Mouse (Mus musculus) hindbrain, embryonic 10.5 days (tissue): ENCODE results near the gene Snrpa1. TPM values are rescaled to one million over a fixed set of nuclear protein-coding genes. Genes with fewer than 3 reads are reported as not detected.

ENCODE experiments used
- DNase-seq: peaks from one replicate; pipeline ENCODE4 v3.0.0-alpha.2; 2017; ENCODE audit warnings: low spot score
- H3K27ac ChIP-seq: fragments of 300-500 bp; sonication (generic); 2 replicates; pipeline ENCODE4 v1.5.1; 2016; ENCODE audit warnings: mild to moderate bottlenecking, moderate library complexity
- H3K27me3 ChIP-seq: fragments of 300-500 bp; sonication (generic); 2 replicates; pipeline ENCODE4 v1.6.1; 2016; ENCODE audit warnings: mild to moderate bottlenecking; ENCODE audit not compliant: poor library complexity, insufficient read depth, severe bottlenecking
- H3K36me3 ChIP-seq: fragments of 300-500 bp; sonication (generic); 2 replicates; pipeline ENCODE4 v1.6.1; 2016; ENCODE audit warnings: mild to moderate bottlenecking, moderate library complexity
- H3K4me1 ChIP-seq: fragments of 300-500 bp; sonication (generic); replicated peaks from 2 replicates; pipeline ENCODE4 v1.6.1; 2016; ENCODE audit warnings: mild to moderate bottlenecking
- H3K4me3 ChIP-seq: fragments of 300-500 bp; sonication (generic); 2 replicates; pipeline ENCODE4 v1.5.1; 2016; ENCODE audit warnings: mild to moderate bottlenecking, moderate library complexity
- H3K9me3 ChIP-seq: fragments of 300-500 bp; sonication (generic); 2 replicates; pipeline ENCODE4 v1.6.1; 2016; ENCODE audit warnings: mild to moderate bottlenecking, moderate library complexity
- WGBS: fragments of 180-500 bp; shearing (Covaris S2); methylation state at CpG from one replicate; pipeline ENCODE4 v1.1.7; 2016; 5-methylcytosine and 5-hydroxymethylcytosine counted together
- polyA plus RNA-seq: library from polyadenylated mRNA; unstranded; fragments of >200 nt; fragmentation: Nextera tagmentation; extraction: Ambion mirVana; gene quantifications from 2 replicates; pipeline ENCODE4 v1.2.1, GENCODE M21; 2016

Gene Snrpa1
- polyA plus RNA-seq, 1 experiment from 2014 or later = 236 TPM

- 94% methylated on average over 2 of the region's 2 CpGs for WGBS
- H3K27ac ChIP-seq = no peak overlapping the region
- no peak overlapping the region for H3K4me3 ChIP-seq
- no peak for DNase-seq
- no peaks in the 10 kb centered on the region for H3K27me3 ChIP-seq
- H3K9me3 ChIP-seq = no peaks in the 10 kb centered on the region
- peaks cover 99% of the 10 kb centered on the region for H3K36me3 ChIP-seq
- H3K4me1 ChIP-seq = no peaks in the 10 kb centered on the region
Measured at GRCm38 (mm10) chr7:66088077-66088476, 29.3 kb downstream of the Snrpa1 start.

DNA sequence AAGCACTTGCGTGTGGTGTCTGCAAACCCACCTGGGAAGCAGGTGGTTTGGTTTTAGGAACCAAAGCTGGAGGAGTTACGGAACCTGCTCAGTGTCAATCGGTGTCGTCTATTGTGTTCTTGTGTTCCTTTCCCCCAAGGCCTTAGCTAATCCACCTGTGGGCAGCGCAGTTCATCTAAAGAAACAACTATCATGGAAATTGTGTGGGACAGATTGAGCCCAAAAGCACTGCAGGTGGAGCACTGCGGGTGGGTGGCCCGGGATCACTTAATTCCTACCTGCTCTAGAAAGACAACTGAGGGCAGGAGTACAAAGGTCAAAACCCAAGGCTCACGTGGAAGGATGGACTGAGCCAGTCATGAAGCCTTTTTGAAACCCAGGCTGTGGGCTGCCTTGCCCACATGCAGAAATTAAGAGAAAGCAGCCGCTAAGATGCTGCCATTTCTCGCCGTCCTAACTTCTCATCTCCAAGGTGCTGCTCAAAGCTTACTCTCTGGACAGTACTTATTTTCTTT is 31.9 kb downstream of the Snrpa1 start:
- peaks cover 76% of the 10 kb centered on the region for H3K36me3 ChIP-seq
- no peak overlapping the region for H3K27ac ChIP-seq
- H3K9me3 ChIP-seq = no peaks in the 10 kb centered on the region
- WGBS = 83% methylated on average over 11 of the region's 11 CpGs
- H3K27me3 ChIP-seq = no peaks in the 10 kb centered on the region
- DNase-seq = no peak
- H3K4me1 ChIP-seq = no peaks in the 10 kb centered on the region
- H3K4me3 ChIP-seq = no peak overlapping the region

GRCm38 (mm10) chr7:66091553-66091952 is 32.8 kb downstream of the Snrpa1 start:
- DNase-seq = no peak
- Histone ChIP-seq H3K4me3 (no peak overlapping the region), H3K9me3 (no peaks in the 10 kb centered on the region), H3K27me3 (no peaks in the 10 kb centered on the region), H3K4me1 (no peaks in the 10 kb centered on the region), H3K27ac (no peak overlapping the region), H3K36me3 (peaks cover 68% of the 10 kb centered on the region)
- 88% methylated on average over 7 of the region's 7 CpGs for WGBS

- Histone ChIP-seq H3K36me3 (peaks cover 57% of the 10 kb centered on the region), H3K27me3 (no peaks in the 10 kb centered on the region), H3K4me1 (no peaks in the 10 kb centered on the region), H3K4me3 (no peak overlapping the region), H3K9me3 (no peaks in the 10 kb centered on the region), H3K27ac (no peak overlapping the region)
- 89% methylated on average over 8 of the region's 8 CpGs for WGBS
- DNase-seq = no peak
Measured at GRCm38 (mm10) chr7:66092656-66093055, 33.9 kb downstream of the Snrpa1 start.

DNA sequence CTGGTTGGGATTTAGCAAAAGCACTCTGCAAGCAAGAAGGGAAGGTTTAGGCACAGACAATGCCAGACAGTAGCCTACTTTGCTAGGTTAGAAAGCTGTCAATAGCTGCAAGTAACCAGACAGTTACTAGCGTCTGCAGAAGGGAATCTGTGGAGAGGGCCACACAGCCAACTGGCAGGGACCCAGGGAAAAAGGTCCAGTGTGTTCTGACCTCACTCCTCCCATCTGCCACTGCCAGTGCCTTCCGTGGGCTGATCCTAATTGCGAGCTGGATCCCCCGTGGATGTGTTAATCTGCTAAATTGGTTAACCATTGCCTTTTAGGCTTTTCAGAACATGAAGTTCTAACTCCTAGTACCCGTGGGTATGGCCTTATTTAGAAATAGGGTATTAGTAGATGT is 35.3 kb downstream of the Snrpa1 start:
- Histone ChIP-seq H3K27ac (no peak overlapping the region), H3K27me3 (no peaks in the 10 kb centered on the region), H3K4me1 (0 out of 2 replicates have a peak, but pooled peaks cover 5% of the 10 kb centered on the region), H3K9me3 (no peaks in the 10 kb centered on the region), H3K36me3 (peaks cover 42% of the 10 kb centered on the region), H3K4me3 (no peak overlapping the region)
- DNase-seq = no peak
- 83% methylated on average over 5 of the region's 5 CpGs for WGBS

DNA sequence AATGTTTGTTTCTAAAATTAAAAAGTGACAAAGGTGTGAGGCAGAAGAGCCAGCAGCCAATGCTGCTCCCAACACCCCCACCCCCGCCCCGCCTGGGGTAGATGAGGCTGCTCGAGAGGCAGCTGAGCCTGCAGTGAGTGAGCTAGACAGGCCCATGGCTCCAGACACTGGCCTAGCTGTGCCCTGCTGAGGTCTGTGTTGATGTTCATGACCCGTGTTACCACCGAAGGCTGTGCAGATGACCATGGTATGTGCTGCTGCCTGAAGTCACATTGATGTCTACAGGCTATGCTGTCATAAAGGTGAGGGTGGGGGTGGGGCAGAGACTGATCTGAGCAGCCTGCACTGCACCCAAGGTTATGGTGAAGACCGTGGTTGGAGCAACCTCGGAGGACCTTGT is 40.0 kb downstream of the Snrpa1 start:
- 79% methylated on average over 7 of the region's 7 CpGs for WGBS
- DNase-seq = no peak
- Histone ChIP-seq H3K27ac (no peak overlapping the region), H3K27me3 (no peaks in the 10 kb centered on the region), H3K4me1 (0 out of 2 replicates have a peak, but pooled peaks cover 5% of the 10 kb centered on the region), H3K4me3 (no peak overlapping the region), H3K36me3 (no peaks in the 10 kb centered on the region), H3K9me3 (no peaks in the 10 kb centered on the region)

GRCm38 (mm10) chr7:66101866-66102265 is 43.1 kb downstream of the Snrpa1 start:
- Histone ChIP-seq H3K36me3 (no peaks in the 10 kb centered on the region), H3K4me3 (no peak overlapping the region), H3K27me3 (no peaks in the 10 kb centered on the region), H3K9me3 (no peaks in the 10 kb centered on the region), H3K4me1 (0 out of 2 replicates have a peak, but pooled peaks cover 5% of the 10 kb centered on the region), H3K27ac (no peak overlapping the region)
- 10% methylated on average over 4 of the region's 4 CpGs for WGBS
- DNase-seq = no peak

DNA sequence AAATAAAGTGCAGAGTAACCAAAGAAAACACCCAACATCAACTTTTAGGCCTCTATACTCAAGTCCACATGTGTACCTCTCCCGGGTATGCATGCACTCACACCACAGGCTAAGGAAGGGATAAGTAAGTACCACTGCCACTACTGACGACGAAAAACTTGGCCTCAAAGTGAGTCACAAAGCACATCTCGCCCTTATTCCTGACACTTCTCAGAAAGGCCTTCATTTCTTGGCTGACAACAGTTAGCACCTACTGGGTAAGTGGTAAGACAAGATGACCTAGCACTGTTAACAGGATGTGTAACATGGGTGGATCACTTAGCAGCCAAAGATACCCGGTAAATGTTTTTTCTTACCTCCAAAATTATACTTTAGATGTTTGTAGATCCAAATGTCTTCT is 45.7 kb downstream of the Snrpa1 start:
- H3K27ac ChIP-seq = no peak overlapping the region
- peaks cover 4% of the 10 kb centered on the region; the same call in 1 of the 2 replicates for H3K4me1 ChIP-seq
- H3K36me3 ChIP-seq = no peaks in the 10 kb centered on the region
- H3K27me3 ChIP-seq = 0 out of 2 replicates have a peak, but pooled peaks cover 2% of the 10 kb centered on the region
- H3K9me3 ChIP-seq = no peaks in the 10 kb centered on the region
- WGBS = 89% methylated on average over 5 of the region's 5 CpGs
- DNase-seq = no peak
- H3K4me3 ChIP-seq = no peak overlapping the region

DNA sequence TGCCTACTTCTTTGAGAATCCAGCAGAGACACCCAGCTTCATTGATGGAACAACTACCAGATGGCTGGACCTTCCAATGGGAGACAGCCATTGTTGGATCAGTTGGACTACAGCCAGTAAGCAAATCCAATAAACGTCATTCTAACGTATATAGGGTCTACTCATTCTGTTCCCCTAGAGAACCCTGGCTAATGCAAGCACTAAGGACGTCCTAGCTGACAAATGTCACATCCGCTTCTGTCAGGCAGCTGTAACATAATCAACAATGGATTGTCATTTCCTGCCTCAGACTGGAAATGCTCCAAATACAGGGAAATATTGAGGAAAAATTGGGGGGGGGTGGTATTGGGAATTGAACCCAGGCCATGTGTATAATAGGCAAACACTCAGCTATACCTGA is 47.0 kb downstream of the Snrpa1 start:
- H3K4me3 ChIP-seq = no peak overlapping the region

GRCm38 (mm10) chr7:66106581-66107056 is 47.8 kb downstream of the Snrpa1 start:
- Histone ChIP-seq H3K36me3 (no peaks in the 10 kb centered on the region), H3K27ac (no peak overlapping the region), H3K4me1 (peaks cover 14% of the 10 kb centered on the region), H3K27me3 (0 out of 2 replicates have a peak, but pooled peaks cover 2% of the 10 kb centered on the region), H3K9me3 (no peaks in the 10 kb centered on the region), H3K4me3 (no peak overlapping the region)
- 87% methylated on average over 7 of the region's 7 CpGs for WGBS
- no peak for DNase-seq

More for the DNA sequence above, 47.0 kb downstream of the Snrpa1 start:
- 78% methylated on average over 4 of the region's 4 CpGs for WGBS
- Histone ChIP-seq H3K27ac (no peak overlapping the region), H3K36me3 (no peaks in the 10 kb centered on the region), H3K27me3 (0 out of 2 replicates have a peak, but pooled peaks cover 2% of the 10 kb centered on the region), H3K4me1 (peaks cover 8% of the 10 kb centered on the region), H3K9me3 (no peaks in the 10 kb centered on the region)
- no peak for DNase-seq

GRCm38 (mm10) chr7:66107206-66107605 is 48.4 kb downstream of the Snrpa1 start:
- Histone ChIP-seq H3K27ac (no peak overlapping the region), H3K4me3 (no peak overlapping the region), H3K4me1 (peaks cover 15% of the 10 kb centered on the region), H3K36me3 (no peaks in the 10 kb centered on the region; the same call in 1 of the 2 replicates), H3K9me3 (no peaks in the 10 kb centered on the region), H3K27me3 (0 out of 2 replicates have a peak, but pooled peaks cover 2% of the 10 kb centered on the region)
- DNase-seq = no peak
- 78% methylated on average over 11 of the region's 11 CpGs for WGBS

DNA sequence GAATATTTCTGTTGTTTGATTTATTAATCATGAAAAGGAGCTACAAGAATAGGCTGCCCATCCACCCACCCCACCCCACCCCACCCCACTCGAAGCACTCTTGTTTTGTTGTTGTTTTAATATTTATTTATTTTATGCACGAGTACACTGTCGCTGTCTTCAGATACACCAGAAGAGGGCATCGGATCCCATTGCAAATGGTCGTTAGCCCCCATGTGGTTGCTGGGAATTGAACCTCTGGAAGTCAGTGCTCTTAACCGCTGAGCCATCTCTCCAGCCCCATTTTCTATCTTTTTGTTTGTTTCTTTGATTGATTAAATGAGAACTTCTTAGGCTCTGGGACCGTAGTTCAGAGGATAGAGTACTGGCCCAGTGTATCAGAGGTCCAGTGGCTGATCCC is 49.1 kb downstream of the Snrpa1 start:
- H3K27me3 ChIP-seq = 0 out of 2 replicates have a peak, but pooled peaks cover 2% of the 10 kb centered on the region
- H3K9me3 ChIP-seq = no peaks in the 10 kb centered on the region
- 12% methylated on average over 7 of the region's 7 CpGs for WGBS
- H3K36me3 ChIP-seq = peaks cover 3% of the 10 kb centered on the region
- no peak overlapping the region for H3K27ac ChIP-seq
- no peak overlapping the region for H3K4me3 ChIP-seq
- peak; percentile 40 for DNase-seq
- peaks cover 18% of the 10 kb centered on the region for H3K4me1 ChIP-seq

- H3K36me3 ChIP-seq = peaks cover 3% of the 10 kb centered on the region
- no peaks in the 10 kb centered on the region for H3K9me3 ChIP-seq
- H3K4me1 ChIP-seq = peaks cover 25% of the 10 kb centered on the region
- 3% methylated on average over 123 of the region's 123 CpGs for WGBS
- H3K4me3 ChIP-seq = peak within 1 kb of the TSS; percentile 93
- 0 out of 2 replicates have a peak, but pooled peaks cover 2% of the 10 kb centered on the region for H3K27me3 ChIP-seq
- H3K27ac ChIP-seq = peak within 1 kb of the TSS; percentile 97
- DNase-seq = peak; percentile 93
Measured at GRCm38 (mm10) chr7:66108961-66109854, 50.4 kb downstream of the Snrpa1 start, which contains the start of gene Chsy1. Chsy1 (plus strand) TSS chr7:66109515.
